Mouse (Mus musculus): ENCODE data around the gene Kif3a.

- TF ChIP-seq ZNF384 (IDR thresholded peaks at IDR 0.05; ENCODE audit: low read depth, low read length) (no peak), ZC3H11A (IDR thresholded peaks at IDR 0.05; ENCODE audit: borderline replicate concordance, low read depth, low read length) (no peak), CHD2 (IDR thresholded peaks at IDR 0.05; ENCODE audit: low read depth, low read length) (no peak)
Measured at GRCm38 (mm10) chr11:53543021-53543420, 24.2 kb upstream of the Kif3a start.
